Comparison of ENCODE assay signal across 8 mouse cellular contexts in the genomic region with DNA sequence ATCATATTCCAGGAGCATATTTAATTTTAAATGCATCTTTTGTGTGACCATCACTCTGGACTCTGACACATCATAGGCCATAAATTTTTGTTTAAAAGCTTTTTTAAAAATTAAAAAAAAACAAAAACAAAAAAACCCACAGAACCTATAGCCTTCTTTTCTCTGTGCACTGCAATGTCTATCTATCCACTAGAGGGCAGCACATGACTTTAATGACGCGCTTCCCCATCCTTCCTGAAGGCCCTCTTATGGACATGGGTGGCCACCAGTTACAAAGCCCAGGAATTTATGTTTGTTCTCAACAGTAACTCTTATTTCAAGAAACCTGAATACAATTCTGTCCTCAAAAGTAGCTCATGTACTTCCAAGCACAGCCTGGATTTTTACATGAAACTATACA. TPM values are rescaled to one million over a fixed set of nuclear protein-coding genes. Genes with fewer than 3 reads are reported as not detected.
DNase-seq lines count a peak whose midpoint lies in the region; ATAC-seq and TF ChIP-seq lines count a peak whose summit lies in the region.

No protein-coding gene starts in this region.

- no peaks in the 10 kb centered on the region for H3K9me3 ChIP-seq in forebrain, postnatal 0 days (ENCODE audit: low read length)
- no peaks in the 10 kb centered on the region for H3K9me3 ChIP-seq in liver, postnatal 0 days (ENCODE audit: low read length)
- no peaks in the 10 kb centered on the region for H3K9me3 ChIP-seq in neural tube, embryonic 14.5 days (ENCODE audit: control insufficient read depth, low read length)

- no peak for TF ChIP-seq EP300 in liver, postnatal 0 days (IDR thresholded peaks at IDR 0.05; ENCODE audit: low read depth)

- no peaks in the 10 kb centered on the region for H3K36me3 ChIP-seq in forebrain, postnatal 0 days (ENCODE audit: insufficient read depth)
- no peaks in the 10 kb centered on the region for H3K36me3 ChIP-seq in liver, postnatal 0 days (replicated peaks; ENCODE audit: insufficient read depth, low read length)
- H3K36me3 ChIP-seq in neural tube, embryonic 14.5 days (ENCODE audit: control insufficient read depth, insufficient read depth, low read length): no peaks in the 10 kb centered on the region

- no peak overlapping the region for H3K4me2 ChIP-seq in forebrain, postnatal 0 days (ENCODE audit: low read depth)
- H3K4me2 ChIP-seq in liver, postnatal 0 days (ENCODE audit: low read depth, low read length): no peak overlapping the region
- H3K4me2 ChIP-seq in neural tube, embryonic 14.5 days (ENCODE audit: low read depth, low read length): no peak overlapping the region

- ATAC-seq in forebrain, postnatal 0 days: peak; percentile 83
- ATAC-seq in liver, postnatal 0 days: no peak
- peak; percentile 91 for ATAC-seq in neural tube, embryonic 14.5 days (ENCODE audit: low read depth)

- no peaks in the 10 kb centered on the region for H3K4me1 ChIP-seq in forebrain, postnatal 0 days (ENCODE audit: insufficient read depth)
- no peaks in the 10 kb centered on the region for H3K4me1 ChIP-seq in liver, postnatal 0 days (ENCODE audit: insufficient read depth)
- no peaks in the 10 kb centered on the region for H3K4me1 ChIP-seq in neural tube, embryonic 14.5 days (ENCODE audit: control insufficient read depth, insufficient read depth, low read length)

- H3K27ac ChIP-seq in forebrain, postnatal 0 days (ENCODE audit: low read depth, low read length): no peak overlapping the region
- H3K27ac ChIP-seq in liver, postnatal 0 days (ENCODE audit: low read depth): no peak overlapping the region
- no peak overlapping the region for H3K27ac ChIP-seq in neural tube, embryonic 14.5 days (ENCODE audit: low read depth, low read length)

- no peak overlapping the region for H3K4me3 ChIP-seq in forebrain, postnatal 0 days (ENCODE audit: low read depth, low read length)
- no peak overlapping the region for H3K4me3 ChIP-seq in liver, postnatal 0 days (ENCODE audit: low read depth, low read length)
- H3K4me3 ChIP-seq in neural tube, embryonic 14.5 days (ENCODE audit: low read depth, low read length): no peak overlapping the region

- H3K27me3 ChIP-seq in forebrain, postnatal 0 days (ENCODE audit: insufficient read depth, low read length): no peaks in the 10 kb centered on the region
- no peaks in the 10 kb centered on the region for H3K27me3 ChIP-seq in liver, postnatal 0 days (ENCODE audit: insufficient read depth, low read length)
- H3K27me3 ChIP-seq in neural tube, embryonic 14.5 days (ENCODE audit: control insufficient read depth, insufficient read depth, low read length): no peaks in the 10 kb centered on the region

- TF ChIP-seq CTCF in forebrain, postnatal 0 days (IDR thresholded peaks at IDR 0.05; ENCODE audit: low read depth): peak; percentile 91
- TF ChIP-seq CTCF in liver, postnatal 0 days (IDR thresholded peaks at IDR 0.05; ENCODE audit: low read depth): peak; percentile 82

- H3K9ac ChIP-seq in forebrain, postnatal 0 days: no peak overlapping the region
- no peak overlapping the region for H3K9ac ChIP-seq in liver, postnatal 0 days (replicated peaks)
- H3K9ac ChIP-seq in neural tube, embryonic 14.5 days (replicated peaks; ENCODE audit: low read depth, low read length): no peak overlapping the region

- 2% methylated on average over 2 of the region's 2 CpGs for WGBS in forebrain, postnatal 0 days
- WGBS in liver, postnatal 0 days (ENCODE audit: insufficient replicate concordance): 5% methylated on average over 2 of the region's 2 CpGs
- WGBS in neural tube, embryonic 14.5 days: 7% methylated on average over 2 of the region's 2 CpGs

- peak; percentile 24 to 30 for DNase-seq in adrenal gland, adult 18-20 months (ENCODE audit: low spot score in 2 of 2)
- DNase-seq in adrenal gland, postnatal 4 days (ENCODE audit: low spot score in 2 of 2): no peak
- peak; percentile 62 for DNase-seq in ES-CJ7 (ENCODE audit: low read depth, low spot score)
- DNase-seq in cerebellum, adult 11 months: peak; percentile 31
- peak; percentile 82 for DNase-seq in forebrain, postnatal 0 days
- DNase-seq in kidney, adult 18-20 months: peak; percentile 16
- DNase-seq in liver, postnatal 0 days: peak; percentile 39

RNA-seq across cellular contexts. Expression of gene Tctex1d1, which starts 8.5 kb away (rescaled TPM):
- not detected for total RNA-seq in adrenal gland, adult 18-20 months (2021)
- total RNA-seq in adrenal gland, postnatal 4 days (2021): not detected
- total RNA-seq in forebrain, postnatal 0 days (2014; rRNA removed): 2.3 and 2.4 TPM in 2 replicates
- polyA plus RNA-seq in forebrain, postnatal 0 days (2015; fragmentation: Nextera tagmentation; extraction: Ambion mirVana): 1.2 and 1.3 TPM in 2 replicates
- polyA plus RNA-seq in liver, postnatal 0 days (2015; fragmentation: Nextera tagmentation; extraction: Ambion mirVana): not detected in 2 replicates
- polyA plus RNA-seq in neural tube, embryonic 14.5 days (2014; fragmentation: Nextera tagmentation; extraction: Ambion mirVana): 1.7 and 3.8 TPM in 2 replicates

RNA-seq across cellular contexts. Expression of gene Insl5, which starts 39.7 kb away (rescaled TPM):
- total RNA-seq in adrenal gland, adult 18-20 months (2021): not detected
- not detected for total RNA-seq in adrenal gland, postnatal 4 days (2021)
- total RNA-seq in forebrain, postnatal 0 days (2014; rRNA removed): 0.71 TPM in 1 of 2 replicates, not detected in the other
- polyA plus RNA-seq in forebrain, postnatal 0 days (2015; fragmentation: Nextera tagmentation; extraction: Ambion mirVana): not detected in 2 replicates
- polyA plus RNA-seq in liver, postnatal 0 days (2015; fragmentation: Nextera tagmentation; extraction: Ambion mirVana): not detected in 2 replicates
- polyA plus RNA-seq in neural tube, embryonic 14.5 days (2014; fragmentation: Nextera tagmentation; extraction: Ambion mirVana): 0.31 TPM in 1 of 2 replicates, not detected in the other

Comparison
In these comparisons a context has a peak if more than half of its experiments do, and no peak if none do; other contexts are left out.
1. DNase-seq: peak in adrenal gland, adult 18-20 months (2 of 2), ES-CJ7 (single experiment), cerebellum, adult 11 months (single experiment), forebrain, postnatal 0 days (single experiment), kidney, adult 18-20 months (single experiment) and liver, postnatal 0 days (single experiment); none in adrenal gland, postnatal 4 days (0 of 2).